Mouse (Mus musculus): ENCODE measurements at regions not wholly inside any gene's neighbourhood (a gene's known extent, or its start where the extent isn't known, plus 50 kb on each side); places are given as distances from the start of the nearest gene placed in this dataset.

GRCm38 (mm10) chr2:173843671-173844070, 106.4 kb downstream of the Vapb start:
- no peak for TF ChIP-seq CTCF (conservative IDR thresholded peaks at IDR 0.05; ENCODE audit: insufficient read depth, insufficient read length, low read depth, low read length)
- TF ChIP-seq POLR2A (IDR thresholded peaks at IDR 0.05; ENCODE audit: low read depth, low read length): no peak
